Mouse (Mus musculus) bone marrow macrophage, adult 2 months (primary cell): ENCODE measurements around the gene Ypel1.

Source experiments
- CTCF ChIP-seq: IDR thresholded peaks from 2 replicates; pipeline ENCODE4 v1.5.1; 2012; ENCODE audit warnings: low read depth, mild to moderate bottlenecking, low read length, moderate library complexity
- POLR2A ChIP-seq: IDR thresholded peaks from 2 replicates; pipeline ENCODE4 v1.6.1; 2012; ENCODE audit warnings: mild to moderate bottlenecking, low read depth, low read length, borderline replicate concordance

DNA sequence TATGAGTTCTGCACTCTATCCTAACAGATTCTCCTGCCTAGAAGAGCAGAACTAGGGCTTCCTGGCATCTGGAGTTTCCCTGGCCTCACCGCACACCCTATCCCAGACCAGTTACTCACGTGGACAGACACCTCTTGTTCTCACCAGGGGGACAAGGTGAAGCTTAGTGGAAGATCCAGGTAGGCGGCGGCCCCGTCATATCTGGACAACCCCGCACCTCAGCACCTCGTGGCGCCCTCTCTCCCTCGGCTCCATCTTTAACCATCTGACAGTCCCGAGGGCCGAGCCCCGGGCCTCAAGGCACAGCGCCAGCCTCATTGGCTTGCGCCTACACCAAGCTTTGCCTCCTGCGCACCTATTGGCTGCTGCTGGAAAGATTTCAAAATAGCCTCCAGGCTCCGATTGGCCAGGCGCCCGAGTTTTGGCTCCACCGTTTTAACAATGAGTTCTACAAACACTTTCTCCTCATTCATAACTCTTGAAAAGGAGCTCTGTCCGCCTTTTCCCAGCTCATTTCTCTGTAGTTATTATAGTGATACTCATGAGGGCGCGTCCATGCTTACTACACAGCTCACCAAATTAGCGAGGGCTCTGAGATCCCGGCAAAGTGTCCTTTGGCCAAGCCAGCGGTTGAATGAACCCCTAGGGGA is 55.5 kb downstream of the Ypel1 start, which contains the start of gene 2610318N02Rik:
- TF ChIP-seq CTCF (no peak), POLR2A (no peak)
